Mouse (Mus musculus) brain, adult 2 months (tissue): ENCODE results near the gene Thap7.
A peak's percentile ranks its signal among the peaks of the same experiment; 100 is the strongest.

ENCODE experiments used
- DNase-seq: peaks from one replicate; pipeline ENCODE4 v3.0.0; 2011; ENCODE audit warnings: low read depth, low spot score

The Thap7 gene

GRCm38 (mm10) chr16:17488478-17489468 is 42.2 kb downstream of the Thap7 start:
- DNase-seq, result peak; percentile 54

- no peak for DNase-seq
Observed at GRCm38 (mm10) chr16:17486505-17486904, 44.4 kb downstream of the Thap7 start.

- DNase-seq, result no peak
Observed at GRCm38 (mm10) chr16:17481465-17481864, 49.5 kb downstream of the Thap7 start.

- DNase-seq, result no peak
Observed at GRCm38 (mm10) chr16:17478331-17478943, 52.5 kb downstream of the Thap7 start.
